Mouse (Mus musculus): ENCODE results near the gene Ccdc47. TPM values are rescaled to one million over a fixed set of nuclear protein-coding genes. Genes with fewer than 3 reads are reported as not detected.

Ccdc47 gene
- polyA plus RNA-seq (2011; ENCODE audit: insufficient read length, low read depth, missing spikeins), result 101 and 110 TPM in 2 replicates

- TF ChIP-seq POLR2A (IDR thresholded peaks at IDR 0.05; ENCODE audit: low read depth, low read length) (peak; percentile 95), CTCF (IDR thresholded peaks at IDR 0.05; ENCODE audit: borderline replicate concordance, insufficient read depth, low read length) (no peak)
- Histone ChIP-seq H3K4me1 (ENCODE audit: control insufficient read depth, insufficient read depth, low read length) (no peaks in the 10 kb centered on the region), H3K27ac (ENCODE audit: insufficient read depth, low read length) (peak within 1 kb of the TSS; percentile 96), H3K4me3 (ENCODE audit: insufficient read depth, low read length) (peak within 1 kb of the TSS; percentile 91)
Observed at GRCm38 (mm10) chr11:106215927-106216729, at the start of gene Ccdc47. Ccdc47 (minus strand) TSS chr11:106216344.

DNA sequence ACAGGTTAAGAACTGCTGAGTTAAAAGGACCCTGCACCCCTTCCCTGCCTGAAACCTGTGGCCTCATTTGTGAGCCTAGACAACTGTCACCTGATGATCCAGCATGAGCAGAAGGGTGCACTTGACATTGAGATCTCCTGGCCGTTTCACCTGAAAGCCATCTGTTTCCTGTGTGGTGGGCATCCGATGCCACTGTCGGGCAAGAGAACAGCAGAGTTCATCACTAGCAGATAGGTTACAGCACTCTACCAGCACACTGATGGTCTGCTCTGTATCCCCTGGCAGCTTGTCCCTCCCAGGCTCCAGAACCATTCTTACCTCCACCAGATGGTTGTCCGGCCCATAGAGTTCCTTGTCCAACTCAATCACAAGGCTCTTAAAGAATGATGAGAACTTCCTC, 49.4 kb upstream of the Ccdc47 start:
- no peak overlapping the region for H3K4me3 ChIP-seq (ENCODE audit: insufficient read depth, low read length)
- H3K27ac ChIP-seq (ENCODE audit: insufficient read depth, low read length), result no peak overlapping the region
- peaks cover 2% of the 10 kb centered on the region; the same call in 1 of the 2 replicates for H3K4me1 ChIP-seq (ENCODE audit: control insufficient read depth, insufficient read depth, low read length)
- TF ChIP-seq POLR2A (IDR thresholded peaks at IDR 0.05; ENCODE audit: low read depth, low read length) (no peak), CTCF (IDR thresholded peaks at IDR 0.05; ENCODE audit: borderline replicate concordance, insufficient read depth, low read length) (no peak)

DNA sequence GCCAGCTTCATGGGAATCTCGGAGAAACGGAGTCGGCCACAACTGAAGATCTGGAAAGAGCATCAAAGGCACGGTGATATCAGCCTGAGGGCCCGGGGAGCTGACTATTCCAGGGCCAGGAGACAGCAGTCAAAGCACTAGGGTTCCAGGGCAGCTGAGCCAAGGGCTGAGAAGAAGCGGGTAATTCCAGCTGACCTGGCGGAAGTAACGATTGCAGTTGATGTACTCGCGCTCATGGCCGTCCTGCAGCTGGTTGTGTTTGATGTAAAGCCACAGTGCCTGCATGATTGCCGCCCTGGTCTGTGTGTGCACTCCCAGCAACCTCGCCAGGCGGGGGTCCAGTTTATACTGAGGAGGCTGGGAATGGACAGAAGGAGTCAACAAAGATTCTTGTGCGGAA, 48.8 kb upstream of the Ccdc47 start:
- TF ChIP-seq POLR2A (IDR thresholded peaks at IDR 0.05; ENCODE audit: low read depth, low read length), result no peak
- no peak for TF ChIP-seq CTCF (IDR thresholded peaks at IDR 0.05; ENCODE audit: borderline replicate concordance, insufficient read depth, low read length)

GRCm38 (mm10) chr11:106263963-106264362, 47.8 kb upstream of the Ccdc47 start:
- Histone ChIP-seq H3K27ac (ENCODE audit: insufficient read depth, low read length) (no peak overlapping the region), H3K4me3 (ENCODE audit: insufficient read depth, low read length) (no peak overlapping the region), H3K4me1 (ENCODE audit: control insufficient read depth, insufficient read depth, low read length) (no peaks in the 10 kb centered on the region; the same call in 1 of the 2 replicates)
- TF ChIP-seq CTCF (IDR thresholded peaks at IDR 0.05; ENCODE audit: borderline replicate concordance, insufficient read depth, low read length) (no peak), POLR2A (IDR thresholded peaks at IDR 0.05; ENCODE audit: low read depth, low read length) (no peak)

More for the DNA sequence above, 48.8 kb upstream of the Ccdc47 start:
- Histone ChIP-seq H3K4me1 (ENCODE audit: control insufficient read depth, insufficient read depth, low read length) (peaks cover 2% of the 10 kb centered on the region; the same call in 1 of the 2 replicates), H3K27ac (ENCODE audit: insufficient read depth, low read length) (no peak overlapping the region), H3K4me3 (ENCODE audit: insufficient read depth, low read length) (no peak overlapping the region)

GRCm38 (mm10) chr11:106260826-106261450, 44.8 kb upstream of the Ccdc47 start:
- Histone ChIP-seq H3K4me1 (ENCODE audit: control insufficient read depth, insufficient read depth, low read length) (no peaks in the 10 kb centered on the region), H3K4me3 (ENCODE audit: insufficient read depth, low read length) (no peak overlapping the region), H3K27ac (ENCODE audit: insufficient read depth, low read length) (no peak overlapping the region)
- TF ChIP-seq POLR2A (IDR thresholded peaks at IDR 0.05; ENCODE audit: low read depth, low read length), result no peak
- TF ChIP-seq CTCF (IDR thresholded peaks at IDR 0.05; ENCODE audit: borderline replicate concordance, insufficient read depth, low read length), result no peak

GRCm38 (mm10) chr11:106256775-106257174, 40.6 kb upstream of the Ccdc47 start:
- H3K4me1 ChIP-seq (ENCODE audit: control insufficient read depth, insufficient read depth, low read length), result peaks cover 4% of the 10 kb centered on the region; the same call in 1 of the 2 replicates
- TF ChIP-seq CTCF (IDR thresholded peaks at IDR 0.05; ENCODE audit: borderline replicate concordance, insufficient read depth, low read length) (no peak), POLR2A (IDR thresholded peaks at IDR 0.05; ENCODE audit: low read depth, low read length) (no peak)
- no peak overlapping the region for H3K27ac ChIP-seq (ENCODE audit: insufficient read depth, low read length)
- H3K4me3 ChIP-seq (ENCODE audit: insufficient read depth, low read length), result peak overlapping the region; percentile 95

DNA sequence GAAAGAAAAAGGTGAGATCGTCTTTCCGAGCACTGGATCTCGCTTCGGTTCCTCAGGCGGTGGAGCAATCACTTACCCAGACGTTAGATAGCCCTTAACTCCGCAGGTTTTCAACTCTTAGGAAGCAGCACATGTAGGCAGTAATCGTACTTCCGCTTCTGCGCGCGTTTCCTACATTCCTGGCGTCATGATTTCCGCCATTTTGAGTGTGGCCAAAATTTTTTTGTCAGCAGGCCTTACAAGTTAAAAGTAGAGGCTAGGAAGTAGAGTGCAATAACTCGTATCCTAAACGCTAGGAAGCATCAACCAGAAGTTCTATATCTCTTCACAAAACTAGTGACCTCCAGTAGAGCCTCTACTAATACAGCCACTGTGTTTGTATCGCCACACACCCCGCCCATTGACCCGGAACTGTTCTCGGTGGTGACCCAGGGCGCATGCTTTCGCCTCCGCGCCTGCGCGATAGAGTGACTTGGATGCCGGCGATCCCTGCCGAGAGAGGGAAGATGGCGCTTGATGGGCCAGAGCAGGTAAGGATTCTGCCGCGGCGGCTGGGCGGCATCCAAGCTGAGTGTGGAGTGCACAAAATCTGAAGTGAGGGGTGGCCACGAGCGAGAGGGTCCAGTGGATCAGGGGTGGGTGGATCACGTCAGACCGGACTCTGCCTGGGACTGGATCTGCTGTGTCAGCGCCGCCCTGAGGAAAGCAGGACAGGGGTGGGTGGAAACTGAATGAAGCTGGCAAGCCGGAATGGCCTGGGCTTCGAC, 39.7 kb upstream of the Ccdc47 start, which contains the start of the genes Ftsj3 and Psmc5:
Gene Ftsj3 (minus strand): TSS at position 395 of the 767 bp plus-strand sequence.
Gene Psmc5 (plus strand): TSS at position 470 of the 767 bp plus-strand sequence.
- Histone ChIP-seq H3K4me3 (ENCODE audit: insufficient read depth, low read length) (peak within 1 kb of the TSS; percentile 95), H3K27ac (ENCODE audit: insufficient read depth, low read length) (peak within 1 kb of the TSS; percentile 79), H3K4me1 (ENCODE audit: control insufficient read depth, insufficient read depth, low read length) (peaks cover 4% of the 10 kb centered on the region; the same call in 1 of the 2 replicates)
- TF ChIP-seq CTCF (IDR thresholded peaks at IDR 0.05; ENCODE audit: borderline replicate concordance, insufficient read depth, low read length) (no peak), POLR2A (IDR thresholded peaks at IDR 0.05; ENCODE audit: low read depth, low read length) (peak; percentile 98)

GRCm38 (mm10) chr11:106255174-106255573, 39.0 kb upstream of the Ccdc47 start:
- Histone ChIP-seq H3K4me3 (ENCODE audit: insufficient read depth, low read length) (peak overlapping the region; percentile 87), H3K27ac (ENCODE audit: insufficient read depth, low read length) (peak overlapping the region; percentile 16; the same call in 1 of the 2 replicates), H3K4me1 (ENCODE audit: control insufficient read depth, insufficient read depth, low read length) (peaks cover 4% of the 10 kb centered on the region; the same call in 1 of the 2 replicates)
- TF ChIP-seq CTCF (IDR thresholded peaks at IDR 0.05; ENCODE audit: borderline replicate concordance, insufficient read depth, low read length) (no peak), POLR2A (IDR thresholded peaks at IDR 0.05; ENCODE audit: low read depth, low read length) (no peak)

GRCm38 (mm10) chr11:106254767-106255166, 38.6 kb upstream of the Ccdc47 start:
- TF ChIP-seq POLR2A (IDR thresholded peaks at IDR 0.05; ENCODE audit: low read depth, low read length) (no peak), CTCF (IDR thresholded peaks at IDR 0.05; ENCODE audit: borderline replicate concordance, insufficient read depth, low read length) (no peak)
- Histone ChIP-seq H3K4me3 (ENCODE audit: insufficient read depth, low read length) (peak overlapping the region; percentile 87), H3K4me1 (ENCODE audit: control insufficient read depth, insufficient read depth, low read length) (peaks cover 4% of the 10 kb centered on the region; the same call in 1 of the 2 replicates), H3K27ac (ENCODE audit: insufficient read depth, low read length) (no peak overlapping the region; the same call in 1 of the 2 replicates)
